Mouse (Mus musculus): Measurements from ENCODE around the gene Rpl28.
"Not testable (repeated sequence)": the region's sequence is repeated elsewhere in the genome, so short reads cannot be mapped to it uniquely, and the experiment has no call there.

GRCm38 (mm10) chr7:4793248-4793647, 574 bp downstream of the Rpl28 start:
- TF ChIP-seq CTCF (IDR thresholded peaks at IDR 0.05; ENCODE audit: low read depth, low read length); POLR2A (IDR thresholded peaks at IDR 0.05; ENCODE audit: borderline replicate concordance, low read depth, low read length): not testable (repeated sequence)

Measured in bone marrow macrophage, adult 2 months (primary cell).